Mouse (Mus musculus): ENCODE results near the gene Ssbp1. TPM values are rescaled to one million over a fixed set of nuclear protein-coding genes. Genes with fewer than 3 reads are reported as not detected.

The Ssbp1 gene
- polyA plus RNA-seq, 1 experiment from 2014 or later = 190 TPM

- DNase-seq (ENCODE audit: low spot score) = peak; percentile 46
Measured at GRCm38 (mm10) chr6:40454436-40455041, 16.6 kb upstream of the Ssbp1 start.

- peak; percentile 14 for DNase-seq (ENCODE audit: low spot score)
Measured at GRCm38 (mm10) chr6:40465710-40466109, 5.4 kb upstream of the Ssbp1 start.

- DNase-seq (ENCODE audit: low spot score) = no peak
Measured at GRCm38 (mm10) chr6:40471720-40472010, 513 bp downstream of the Ssbp1 start.

- no peak for DNase-seq (ENCODE audit: low spot score)
Measured at GRCm38 (mm10) chr6:40476132-40476531, 5.0 kb downstream of the Ssbp1 start.

- no peak for DNase-seq (ENCODE audit: low spot score)
Measured at GRCm38 (mm10) chr6:40479705-40480104, 8.6 kb downstream of the Ssbp1 start.

GRCm38 (mm10) chr6:40482318-40482717, 11.2 kb downstream of the Ssbp1 start:
- no peak for DNase-seq (ENCODE audit: low spot score)

GRCm38 (mm10) chr6:40490933-40491332, 19.8 kb downstream of the Ssbp1 start, which contains the start of gene Tas2r137:
Tas2r137 (plus strand) TSS chr6:40491233.
- DNase-seq (ENCODE audit: low spot score) = no peak

GRCm38 (mm10) chr6:40493229-40493628, 22.1 kb downstream of the Ssbp1 start, which contains the start of gene Tas2r108:
Tas2r108 (plus strand) TSS chr6:40493529.
- DNase-seq (ENCODE audit: low spot score) = no peak

GRCm38 (mm10) chr6:40519408-40519807, 48.3 kb downstream of the Ssbp1 start, which contains the start of gene Prss37:
Prss37 (minus strand) TSS chr6:40519508.
- no peak for DNase-seq (ENCODE audit: low spot score)

Other genes starting within 250 kb of the Ssbp1 start
- 41.5 and 45.2 TPM in 2 replicates for gene Agk, start 146.2 kb upstream of the Ssbp1 start, polyA plus RNA-seq (2015; fragmentation: Nextera tagmentation; extraction: Ambion mirVana)
- gene E330009J07Rik, start 35.2 kb upstream of the Ssbp1 start, polyA plus RNA-seq (2015; fragmentation: Nextera tagmentation; extraction: Ambion mirVana) = 16.0 and 17.6 TPM in 2 replicates
- gene Wee2, start 32.3 kb upstream of the Ssbp1 start, polyA plus RNA-seq (2015; fragmentation: Nextera tagmentation; extraction: Ambion mirVana) = 0.31 and 0.35 TPM in 2 replicates
- not detected in 2 replicates for gene Tas2r137, start 19.9 kb downstream of the Ssbp1 start, polyA plus RNA-seq (2015; fragmentation: Nextera tagmentation; extraction: Ambion mirVana)
- gene Tas2r108, start 22.2 kb downstream of the Ssbp1 start, polyA plus RNA-seq (2015; fragmentation: Nextera tagmentation; extraction: Ambion mirVana) = 0.13 and 0.17 TPM in 2 replicates
- 0.15 TPM in 1 of 2 replicates, not detected in the other for gene Prss37, start 48.2 kb downstream of the Ssbp1 start, polyA plus RNA-seq (2015; fragmentation: Nextera tagmentation; extraction: Ambion mirVana)
- gene Olfr461, start 83.7 kb downstream of the Ssbp1 start, polyA plus RNA-seq (2015; fragmentation: Nextera tagmentation; extraction: Ambion mirVana) = 0.22 TPM in 1 of 2 replicates, not detected in the other
- not detected in 2 replicates for gene Olfr460, start 98.1 kb downstream of the Ssbp1 start, polyA plus RNA-seq (2015; fragmentation: Nextera tagmentation; extraction: Ambion mirVana)
- 1.1 and 1.2 TPM in 2 replicates for gene Clec5a, start 114.5 kb downstream of the Ssbp1 start, polyA plus RNA-seq (2015; fragmentation: Nextera tagmentation; extraction: Ambion mirVana)
- 0.13 TPM in 1 of 2 replicates, not detected in the other for gene Tas2r138, start 142.0 kb downstream of the Ssbp1 start, polyA plus RNA-seq (2015; fragmentation: Nextera tagmentation; extraction: Ambion mirVana)
- 1.1 and 1.2 TPM in 2 replicates for gene Mgam, start 157.5 kb downstream of the Ssbp1 start, polyA plus RNA-seq (2015; fragmentation: Nextera tagmentation; extraction: Ambion mirVana)

All from thymus, postnatal 0 days (tissue).